Mouse (Mus musculus) neural tube, embryonic 12.5 days (tissue): ENCODE measurements around the gene Kif26b. TPM values are rescaled to one million over a fixed set of nuclear protein-coding genes. Genes with fewer than 3 reads are reported as not detected.

Source experiments
- ATAC-seq: fragments of 200-750 bp; cut with Nextera tagmentation; 2 replicates; pipeline ENCODE4 v1.8.0; 2017; ENCODE audit warnings: low read depth, mild to moderate bottlenecking, moderate TSS enrichment, moderate library complexity; ENCODE audit not compliant: low FRiP score
- H3K27ac ChIP-seq: fragments of 300-500 bp; sonication (generic); 2 replicates; pipeline ENCODE4 v1.5.1; 2016
- H3K27me3 ChIP-seq: fragments of 300-500 bp; sonication (generic); replicated peaks from 2 replicates; pipeline ENCODE4 v1.6.1; 2016; ENCODE audit warnings: mild to moderate bottlenecking
- H3K36me3 ChIP-seq: fragments of 300-500 bp; sonication (generic); 2 replicates; pipeline ENCODE4 v1.6.1; 2016; ENCODE audit warnings: mild to moderate bottlenecking
- H3K4me1 ChIP-seq: fragments of 300-500 bp; sonication (generic); 2 replicates; pipeline ENCODE4 v1.6.1; 2016
- H3K4me2 ChIP-seq: fragments of 300-500 bp; sonication (generic); replicated peaks from 2 replicates; pipeline ENCODE4 v1.6.1; 2016; ENCODE audit warnings: mild to moderate bottlenecking
- H3K4me3 ChIP-seq: fragments of 300-500 bp; sonication (generic); 2 replicates; pipeline ENCODE4 v1.5.1; 2016
- H3K9ac ChIP-seq: fragments of 300-500 bp; sonication (generic); 2 replicates; pipeline ENCODE4 v1.6.1; 2016; ENCODE audit warnings: mild to moderate bottlenecking
- H3K9me3 ChIP-seq: fragments of 300-500 bp; sonication (generic); 2 replicates; pipeline ENCODE4 v1.6.1; 2016; ENCODE audit warnings: mild to moderate bottlenecking
- WGBS: fragments of 180-500 bp; shearing (Covaris S2); methylation state at CpG from one replicate; pipeline ENCODE4 v1.1.7; 2016; 5-methylcytosine and 5-hydroxymethylcytosine counted together
- polyA plus RNA-seq: library from polyadenylated mRNA; unstranded; fragments of >200 nt; fragmentation: Nextera tagmentation; extraction: Ambion mirVana; gene quantifications from 2 replicates; pipeline ENCODE4 v1.2.1, GENCODE M21; 2016

The Kif26b gene
- polyA plus RNA-seq, 1 experiment from 2014 or later: 12.6 TPM

- H3K27me3 ChIP-seq: no peaks in the 10 kb centered on the region
- H3K9ac ChIP-seq: no peak overlapping the region
- H3K27ac ChIP-seq: no peak overlapping the region
- H3K4me2 ChIP-seq: no peak overlapping the region
- no peaks in the 10 kb centered on the region for H3K9me3 ChIP-seq
- WGBS: 80% methylated on average over 13 of the region's 13 CpGs
- H3K36me3 ChIP-seq: no peaks in the 10 kb centered on the region
- ATAC-seq: no peak
- 0 out of 2 replicates have a peak, but pooled peaks cover 3% of the 10 kb centered on the region for H3K4me1 ChIP-seq
- H3K4me3 ChIP-seq: no peak overlapping the region
Measured at GRCm38 (mm10) chr1:178747279-178748221, 218.6 kb downstream of the Kif26b start.

GRCm38 (mm10) chr1:178748222-178748600 is 219.3 kb downstream of the Kif26b start:
- ATAC-seq: no peak
- H3K27me3 ChIP-seq: no peaks in the 10 kb centered on the region

GRCm38 (mm10) chr1:178748617-178749016 is 219.7 kb downstream of the Kif26b start:
- H3K4me3 ChIP-seq: no peak overlapping the region
- no peaks in the 10 kb centered on the region for H3K36me3 ChIP-seq
- no peaks in the 10 kb centered on the region for H3K9me3 ChIP-seq
- H3K27me3 ChIP-seq: no peaks in the 10 kb centered on the region
- WGBS: 94% methylated on average over 1 of the region's 1 CpGs
- ATAC-seq: no peak
- 0 out of 2 replicates have a peak, but pooled peaks cover 3% of the 10 kb centered on the region for H3K4me1 ChIP-seq
- H3K4me2 ChIP-seq: no peak overlapping the region
- no peak overlapping the region for H3K9ac ChIP-seq
- H3K27ac ChIP-seq: no peak overlapping the region

More at GRCm38 (mm10) chr1:178748222-178748600, 219.3 kb downstream of the Kif26b start:
- Histone ChIP-seq H3K4me3 (no peak overlapping the region), H3K9me3 (no peaks in the 10 kb centered on the region), H3K36me3 (no peaks in the 10 kb centered on the region), H3K4me2 (no peak overlapping the region), H3K9ac (no peak overlapping the region), H3K27ac (no peak overlapping the region), H3K4me1 (0 out of 2 replicates have a peak, but pooled peaks cover 3% of the 10 kb centered on the region)
- 85% methylated on average over 7 of the region's 7 CpGs for WGBS

GRCm38 (mm10) chr1:178749786-178750185 is 220.9 kb downstream of the Kif26b start:
- no peaks in the 10 kb centered on the region for H3K9me3 ChIP-seq
- H3K27ac ChIP-seq: no peak overlapping the region
- H3K4me2 ChIP-seq: no peak overlapping the region
- no peak for ATAC-seq
- H3K4me3 ChIP-seq: no peak overlapping the region
- H3K4me1 ChIP-seq: no peaks in the 10 kb centered on the region
- 87% methylated on average over 9 of the region's 9 CpGs for WGBS
- H3K9ac ChIP-seq: no peak overlapping the region
- H3K27me3 ChIP-seq: no peaks in the 10 kb centered on the region
- H3K36me3 ChIP-seq: no peaks in the 10 kb centered on the region

GRCm38 (mm10) chr1:178758441-178758840 is 229.5 kb downstream of the Kif26b start:
- H3K4me3 ChIP-seq: no peak overlapping the region
- ATAC-seq: no peak
- H3K9me3 ChIP-seq: no peaks in the 10 kb centered on the region
- no peaks in the 10 kb centered on the region for H3K36me3 ChIP-seq
- H3K4me1 ChIP-seq: no peaks in the 10 kb centered on the region
- H3K27ac ChIP-seq: no peak overlapping the region
- H3K4me2 ChIP-seq: no peak overlapping the region
- no peaks in the 10 kb centered on the region for H3K27me3 ChIP-seq
- no peak overlapping the region for H3K9ac ChIP-seq
- WGBS: 41% methylated on average over 3 of the region's 3 CpGs

- H3K36me3 ChIP-seq: no peaks in the 10 kb centered on the region
- no peaks in the 10 kb centered on the region for H3K9me3 ChIP-seq
- no peaks in the 10 kb centered on the region for H3K27me3 ChIP-seq
- no peak overlapping the region for H3K27ac ChIP-seq
- H3K4me1 ChIP-seq: no peaks in the 10 kb centered on the region
- no peak overlapping the region for H3K9ac ChIP-seq
- ATAC-seq: no peak
- no peak overlapping the region for H3K4me3 ChIP-seq
- 82% methylated on average over 3 of the region's 3 CpGs for WGBS
- no peak overlapping the region for H3K4me2 ChIP-seq
Measured at GRCm38 (mm10) chr1:178762125-178762741, 233.3 kb downstream of the Kif26b start.

GRCm38 (mm10) chr1:178764914-178765313 is 236.0 kb downstream of the Kif26b start:
- no peak for ATAC-seq
- no peaks in the 10 kb centered on the region for H3K36me3 ChIP-seq
- H3K4me3 ChIP-seq: no peak overlapping the region
- H3K9me3 ChIP-seq: no peaks in the 10 kb centered on the region
- H3K4me2 ChIP-seq: no peak overlapping the region
- no peak overlapping the region for H3K27ac ChIP-seq
- H3K9ac ChIP-seq: no peak overlapping the region
- no peaks in the 10 kb centered on the region for H3K4me1 ChIP-seq
- H3K27me3 ChIP-seq: no peaks in the 10 kb centered on the region
- 81% methylated on average over 4 of the region's 4 CpGs for whole genome bisulfite sequencing

GRCm38 (mm10) chr1:178765650-178766049 is 236.7 kb downstream of the Kif26b start:
- no peak overlapping the region for H3K4me3 ChIP-seq
- H3K9ac ChIP-seq: no peak overlapping the region
- H3K9me3 ChIP-seq: no peaks in the 10 kb centered on the region
- no peaks in the 10 kb centered on the region for H3K4me1 ChIP-seq
- no peaks in the 10 kb centered on the region for H3K36me3 ChIP-seq
- no peak overlapping the region for H3K4me2 ChIP-seq
- no peaks in the 10 kb centered on the region for H3K27me3 ChIP-seq
- WGBS: 84% methylated on average over 2 of the region's 2 CpGs
- no peak overlapping the region for H3K27ac ChIP-seq
- no peak for ATAC-seq

GRCm38 (mm10) chr1:178768976-178769375 is 240.1 kb downstream of the Kif26b start:
- H3K4me1 ChIP-seq: no peaks in the 10 kb centered on the region
- no peak for ATAC-seq
- no peaks in the 10 kb centered on the region for H3K9me3 ChIP-seq
- H3K27me3 ChIP-seq: no peaks in the 10 kb centered on the region
- WGBS: 90% methylated on average over 4 of the region's 4 CpGs
- H3K4me3 ChIP-seq: no peak overlapping the region
- no peak overlapping the region for H3K27ac ChIP-seq
- H3K4me2 ChIP-seq: no peak overlapping the region
- H3K36me3 ChIP-seq: no peaks in the 10 kb centered on the region
- no peak overlapping the region for H3K9ac ChIP-seq

GRCm38 (mm10) chr1:178769988-178770387 is 241.1 kb downstream of the Kif26b start:
- no peak overlapping the region for H3K9ac ChIP-seq
- no peaks in the 10 kb centered on the region for H3K4me1 ChIP-seq
- H3K27ac ChIP-seq: no peak overlapping the region
- WGBS: 84% methylated on average over 6 of the region's 6 CpGs
- H3K27me3 ChIP-seq: no peaks in the 10 kb centered on the region
- H3K4me3 ChIP-seq: no peak overlapping the region
- no peak overlapping the region for H3K4me2 ChIP-seq
- no peaks in the 10 kb centered on the region for H3K36me3 ChIP-seq
- no peak for ATAC-seq
- H3K9me3 ChIP-seq: no peaks in the 10 kb centered on the region

- Histone ChIP-seq H3K4me1 (no peaks in the 10 kb centered on the region), H3K27ac (no peak overlapping the region), H3K36me3 (no peaks in the 10 kb centered on the region), H3K4me3 (no peak overlapping the region), H3K27me3 (no peaks in the 10 kb centered on the region), H3K4me2 (no peak overlapping the region), H3K9me3 (no peaks in the 10 kb centered on the region), H3K9ac (no peak overlapping the region)
- WGBS: 54% methylated on average over 6 of the region's 7 CpGs
- no peak for ATAC-seq
Measured at GRCm38 (mm10) chr1:178770626-178771362, 241.9 kb downstream of the Kif26b start.

- H3K9me3 ChIP-seq: no peaks in the 10 kb centered on the region
- no peaks in the 10 kb centered on the region for H3K27me3 ChIP-seq
- no peak for ATAC-seq
- no peak overlapping the region for H3K9ac ChIP-seq
- no peak overlapping the region for H3K27ac ChIP-seq
- no peaks in the 10 kb centered on the region for H3K36me3 ChIP-seq
- WGBS: 30% methylated on average over 2 of the region's 2 CpGs
- H3K4me1 ChIP-seq: no peaks in the 10 kb centered on the region
- H3K4me2 ChIP-seq: no peak overlapping the region
- no peak overlapping the region for H3K4me3 ChIP-seq
Measured at GRCm38 (mm10) chr1:178779742-178780141, 250.8 kb downstream of the Kif26b start.
